Mouse (Mus musculus) E14TG2a.4 (cell line): ENCODE measurements around the gene Prr15l.

ENCODE experiments used
- H3K27me3 ChIP-seq: 2 replicates; pipeline ENCODE4 v1.6.1; 2014; ENCODE audit warnings: low read length, control low read depth; ENCODE audit not compliant: insufficient read depth
- H3K36me3 ChIP-seq: 2 replicates; pipeline ENCODE4 v1.6.1; 2014; ENCODE audit warnings: low read length, control low read depth; ENCODE audit not compliant: insufficient read depth
- H3K4me1 ChIP-seq: replicated peaks from 2 replicates; pipeline ENCODE4 v1.6.1; 2014; ENCODE audit warnings: low read depth, low read length, control low read depth
- H3K4me3 ChIP-seq: replicated peaks from 2 replicates; pipeline ENCODE4 v1.5.1; 2014; ENCODE audit warnings: mild to moderate bottlenecking, low read length
- H3K9me3 ChIP-seq: 2 replicates; pipeline ENCODE4 v1.6.1; 2014; ENCODE audit warnings: low read length, control low read depth
- CTCF ChIP-seq: conservative IDR thresholded peaks from 2 replicates; pipeline ENCODE4 v1.5.1; 2014; ENCODE audit warnings: low read length
- NANOG ChIP-seq: IDR thresholded peaks from 2 replicates; pipeline ENCODE4 v1.6.1; 2014; ENCODE audit warnings: borderline replicate concordance, low read length, mixed read lengths
- POU5F1 ChIP-seq: IDR thresholded peaks from 2 replicates; pipeline ENCODE4 v1.6.1; 2014; ENCODE audit warnings: low read length, borderline replicate concordance

Prr15l gene

DNA sequence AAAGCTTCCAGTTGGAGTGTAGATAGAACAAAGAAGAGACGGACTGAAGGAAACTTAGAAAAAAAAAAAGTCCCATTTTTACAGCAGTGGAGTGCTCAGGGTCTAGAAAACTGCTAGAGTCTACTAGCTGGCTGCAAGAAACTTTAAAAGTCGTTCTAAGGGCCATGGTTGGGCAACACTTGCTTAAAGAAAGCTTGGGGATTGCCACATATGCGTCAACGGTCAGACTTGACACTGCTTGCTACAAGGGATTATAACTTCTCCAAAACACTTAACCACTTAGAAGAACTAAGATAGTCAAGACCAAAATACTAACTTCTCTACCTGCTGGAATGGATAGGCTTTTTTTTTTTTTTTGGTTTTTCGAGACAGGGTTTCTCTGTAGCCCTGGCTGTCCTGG is 46.9 kb downstream of the Prr15l start:
- Histone ChIP-seq H3K4me1 (peaks cover 84% of the 10 kb centered on the region), H3K27me3 (no peaks in the 10 kb centered on the region), H3K4me3 (no peak overlapping the region), H3K36me3 (peaks cover 27% of the 10 kb centered on the region), H3K9me3 (no peaks in the 10 kb centered on the region)
- TF ChIP-seq CTCF (no peak), POU5F1 (no peak), NANOG (no peak)

DNA sequence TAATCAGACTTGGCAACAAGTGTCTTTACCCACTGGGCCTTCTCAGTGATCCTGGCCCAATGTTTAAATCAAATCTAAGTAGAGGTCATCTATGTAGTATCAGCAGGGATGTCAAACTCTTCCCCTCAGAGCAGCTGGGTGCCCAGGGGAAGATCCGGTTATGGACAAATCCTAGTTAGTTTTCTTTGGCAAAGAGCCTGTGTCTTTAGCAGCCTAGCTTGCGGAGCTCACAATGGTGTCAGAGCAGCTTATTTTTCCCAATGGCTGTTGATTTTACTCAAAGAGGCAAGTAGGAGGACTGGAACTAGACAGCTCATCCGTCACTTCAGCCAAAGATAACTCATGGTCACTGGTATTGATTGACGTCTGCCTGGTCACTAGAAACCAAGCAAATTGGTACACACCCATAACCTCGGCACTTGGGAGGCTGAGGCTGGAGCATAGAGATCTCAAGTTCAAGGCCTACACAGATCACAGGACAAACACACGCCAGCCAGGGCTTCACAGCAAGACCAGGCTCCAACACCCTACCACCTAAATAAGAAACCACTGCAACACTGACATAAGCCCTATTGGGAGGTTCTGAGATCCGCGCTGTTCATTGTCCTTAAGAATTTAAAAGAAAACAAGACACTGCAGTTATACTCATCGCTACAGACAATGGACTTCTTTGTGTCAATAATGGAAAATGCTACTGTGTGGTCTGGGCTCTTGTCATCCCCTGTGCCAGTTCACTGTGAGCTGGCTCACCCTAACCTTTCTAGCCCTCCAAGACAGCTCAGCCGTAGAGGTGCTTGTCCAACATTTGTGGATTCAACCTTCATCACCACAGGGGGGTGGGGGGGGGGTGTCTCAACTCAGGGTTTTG is 47.8 kb downstream of the Prr15l start:
- H3K4me3 ChIP-seq: peak overlapping the region; percentile 98
- peak; percentile 38; the same call in 1 of the 2 replicates for TF ChIP-seq NANOG
- TF ChIP-seq CTCF: no peak
- H3K36me3 ChIP-seq: peaks cover 27% of the 10 kb centered on the region
- no peaks in the 10 kb centered on the region for H3K27me3 ChIP-seq
- H3K9me3 ChIP-seq: no peaks in the 10 kb centered on the region
- peaks cover 85% of the 10 kb centered on the region for H3K4me1 ChIP-seq

DNA sequence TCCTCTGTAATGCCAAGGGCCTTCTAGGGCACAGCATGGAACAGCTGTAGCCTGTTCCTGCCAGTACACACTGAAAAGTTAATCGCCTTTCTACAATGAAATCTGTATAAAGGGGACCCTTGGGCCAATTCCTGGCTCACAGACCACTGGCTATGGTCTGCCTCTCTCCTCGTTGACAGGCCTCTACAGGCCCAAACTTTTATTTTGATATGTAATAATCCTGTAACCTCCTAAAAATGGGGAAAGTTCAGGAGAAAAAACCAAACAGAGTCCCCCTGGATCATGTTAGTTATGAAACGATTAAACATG is 48.4 kb downstream of the Prr15l start:
- H3K4me1 ChIP-seq: peaks cover 85% of the 10 kb centered on the region
- peaks cover 27% of the 10 kb centered on the region for H3K36me3 ChIP-seq
- H3K9me3 ChIP-seq: no peaks in the 10 kb centered on the region
- TF ChIP-seq POU5F1 (no peak), NANOG (no peak), CTCF (no peak)
- peak overlapping the region; percentile 98 for H3K4me3 ChIP-seq
- H3K27me3 ChIP-seq: no peaks in the 10 kb centered on the region

DNA sequence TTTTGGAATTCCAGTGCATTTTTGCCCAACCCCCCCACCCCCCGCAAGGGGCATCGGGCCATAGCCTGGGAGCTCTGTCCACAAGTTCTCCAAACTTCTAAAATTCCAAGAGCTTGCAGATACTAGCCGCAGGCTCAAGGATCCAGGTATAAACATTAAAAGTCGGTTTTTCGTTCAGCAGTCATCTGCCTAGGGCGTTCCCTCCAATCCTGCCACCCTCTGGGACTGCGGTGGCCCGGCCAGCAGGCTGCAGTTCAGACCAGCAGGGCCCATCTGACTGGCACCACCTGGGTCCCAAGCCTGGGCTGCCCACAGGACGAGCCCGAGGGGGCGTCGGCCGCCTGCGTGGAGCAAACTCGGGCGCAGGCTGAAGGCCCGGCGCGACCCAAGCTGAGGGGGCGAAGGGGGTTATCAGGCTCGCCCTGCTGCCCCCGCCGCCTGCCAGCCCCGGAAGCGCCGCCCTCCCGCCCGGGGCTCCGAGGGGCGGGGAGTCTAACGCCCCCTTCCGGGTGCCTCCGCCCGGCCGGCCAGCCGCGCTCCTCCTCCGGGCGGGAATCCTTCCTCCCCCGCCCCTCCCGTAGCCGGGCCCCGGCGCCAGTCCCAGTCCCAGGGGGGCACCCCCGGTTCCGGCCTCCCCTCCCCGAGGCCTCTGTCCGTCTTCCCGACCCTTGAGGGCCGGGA is 49.1 kb downstream of the Prr15l start:
- no peaks in the 10 kb centered on the region for H3K9me3 ChIP-seq
- peak overlapping the region; percentile 98 for H3K4me3 ChIP-seq
- H3K4me1 ChIP-seq: peaks cover 85% of the 10 kb centered on the region
- H3K27me3 ChIP-seq: no peaks in the 10 kb centered on the region
- H3K36me3 ChIP-seq: peaks cover 27% of the 10 kb centered on the region
- TF ChIP-seq CTCF (no peak), NANOG (no peak), POU5F1 (no peak)

DNA sequence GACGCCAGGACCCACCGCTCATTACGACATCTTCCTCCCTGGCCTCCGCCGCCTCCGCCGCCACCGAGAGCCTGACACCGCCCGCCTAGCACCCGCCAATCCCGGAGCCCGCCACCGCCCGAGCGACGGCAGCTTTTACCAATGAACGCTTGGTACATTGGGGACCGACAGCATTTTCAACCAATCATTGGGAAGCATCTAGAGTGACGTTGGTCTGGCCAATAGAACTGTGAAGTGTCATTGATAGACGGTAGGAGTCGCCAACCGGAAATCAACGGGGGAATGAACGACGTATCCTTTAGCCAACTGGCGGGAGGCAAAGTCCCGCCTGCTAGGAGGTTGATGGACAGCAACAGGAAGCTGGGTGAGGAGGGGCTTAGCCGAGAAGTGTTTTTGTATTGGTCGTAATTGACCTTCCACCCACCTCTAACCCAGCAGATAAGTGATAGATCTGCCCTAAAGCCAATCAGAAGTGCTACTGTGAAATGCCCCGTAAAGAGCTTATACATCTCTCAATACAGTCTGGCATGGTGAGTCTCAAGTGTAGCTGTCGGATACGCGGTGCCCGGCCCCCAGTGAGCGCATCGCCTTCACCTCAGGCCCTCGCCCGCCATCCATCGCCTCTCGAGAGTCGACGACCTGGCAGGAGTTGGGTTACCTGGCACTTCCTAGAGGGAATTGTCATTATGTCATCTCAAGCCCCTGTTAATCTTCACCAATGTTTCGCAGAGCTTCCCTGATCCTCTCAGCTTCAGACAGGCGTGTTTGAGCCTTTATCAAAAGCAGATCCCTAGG is 49.9 kb downstream of the Prr15l start:
- no peaks in the 10 kb centered on the region for H3K9me3 ChIP-seq
- no peaks in the 10 kb centered on the region for H3K27me3 ChIP-seq
- H3K36me3 ChIP-seq: peaks cover 22% of the 10 kb centered on the region
- peaks cover 85% of the 10 kb centered on the region for H3K4me1 ChIP-seq
- peak overlapping the region; percentile 98 for H3K4me3 ChIP-seq
- TF ChIP-seq CTCF (no peak), NANOG (peak; percentile 27; the same call in 1 of the 2 replicates), POU5F1 (no peak)

DNA sequence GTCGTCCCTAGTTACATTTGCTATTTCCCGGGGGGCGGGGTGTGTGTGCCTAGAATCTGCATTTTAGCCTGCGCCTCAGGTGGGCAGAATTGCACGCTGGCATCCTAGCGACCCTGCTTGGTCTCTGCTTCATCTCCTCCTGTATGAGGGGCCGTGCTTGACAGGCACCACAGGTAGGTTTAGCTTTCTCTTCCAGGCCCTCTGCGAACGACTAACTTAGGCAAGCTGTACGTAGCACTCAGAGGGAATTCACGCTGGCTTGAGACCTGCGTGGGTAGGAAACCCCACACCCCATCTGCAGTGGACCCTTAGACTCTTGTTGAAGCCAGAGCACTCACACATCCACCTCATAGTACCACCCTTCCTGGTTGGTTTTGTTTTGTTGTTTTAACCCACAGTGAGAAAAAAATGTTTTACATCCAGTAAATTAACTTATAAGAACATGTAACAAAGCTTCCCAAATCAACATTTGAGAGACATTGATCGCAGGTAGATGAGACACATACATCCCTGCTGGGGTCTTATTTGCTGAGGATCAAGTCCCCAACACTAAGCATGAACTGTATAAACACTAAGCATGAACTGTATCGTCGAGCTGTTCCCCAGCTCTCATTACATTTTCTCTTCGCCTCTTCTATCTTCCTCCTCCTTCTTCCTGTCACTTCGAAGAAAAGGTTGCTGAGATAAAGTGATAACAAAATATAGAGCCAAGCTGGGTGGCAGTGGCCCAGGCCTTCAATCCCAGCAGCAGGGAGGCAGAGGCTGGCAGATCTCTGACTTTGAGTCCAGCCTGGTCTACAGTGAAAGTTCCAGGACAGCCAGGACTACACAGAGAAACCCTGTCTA is 50.7 kb downstream of the Prr15l start:
- H3K4me1 ChIP-seq: peaks cover 78% of the 10 kb centered on the region

DNA sequence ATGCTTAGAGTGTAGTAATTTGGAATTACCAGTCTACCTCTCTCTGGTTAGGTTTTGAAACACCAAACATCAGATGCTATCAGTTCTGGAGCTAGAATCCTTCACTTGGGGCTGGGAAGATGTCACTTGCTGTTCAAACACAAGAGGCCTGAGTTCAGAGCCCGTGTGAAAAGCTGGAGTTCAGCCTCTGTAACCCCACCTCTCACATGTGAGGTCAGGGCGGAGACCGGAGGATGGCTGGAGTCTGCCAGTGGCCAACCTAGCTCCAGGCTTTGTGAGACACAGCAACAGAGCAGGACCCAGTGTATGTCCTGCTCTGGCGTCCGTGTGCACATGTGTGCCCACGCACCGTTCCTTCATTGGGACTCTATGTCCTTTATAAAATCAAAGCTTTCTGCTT is 51.4 kb downstream of the Prr15l start:
- peak overlapping the region; percentile 86 for H3K4me3 ChIP-seq
- H3K9me3 ChIP-seq: no peaks in the 10 kb centered on the region
- peaks cover 12% of the 10 kb centered on the region for H3K36me3 ChIP-seq
- no peaks in the 10 kb centered on the region for H3K27me3 ChIP-seq
- H3K4me1 ChIP-seq: peaks cover 71% of the 10 kb centered on the region
- TF ChIP-seq NANOG: no peak
- no peak for TF ChIP-seq CTCF
- no peak for TF ChIP-seq POU5F1

More for the DNA sequence above, 50.7 kb downstream of the Prr15l start:
- Histone ChIP-seq H3K36me3 (peaks cover 14% of the 10 kb centered on the region), H3K9me3 (no peaks in the 10 kb centered on the region), H3K27me3 (no peaks in the 10 kb centered on the region), H3K4me3 (peak overlapping the region; percentile 86)
- no peak for TF ChIP-seq CTCF
- no peak for TF ChIP-seq NANOG
- no peak for TF ChIP-seq POU5F1
